Mouse (Mus musculus) liver, adult 2 months (tissue): ENCODE data around the gene Gm1123.

Experiments used
- CTCF ChIP-seq: fragments of 200-500 bp; IDR thresholded peaks from 2 replicates; pipeline ENCODE4 v1.5.1; 2011; ENCODE audit warnings: low read depth, low read length, control low read depth
- POLR2A ChIP-seq: fragments of 200-500 bp; IDR thresholded peaks from 2 replicates; pipeline ENCODE4 v1.6.1; 2011; ENCODE audit warnings: low read length, control low read depth; ENCODE audit not compliant: insufficient read depth; ENCODE audit errors: extremely low read depth

- TF ChIP-seq POLR2A (no peak), CTCF (no peak)
Measured at GRCm38 (mm10) chr9:99035575-99035974, at the start of gene Gm1123.
